Mouse (Mus musculus) effector memory CD4-positive, alpha-beta T cell, adult 5 months (primary cell): Measurements from ENCODE around the gene Cabp2. TPM values are rescaled to one million over a fixed set of nuclear protein-coding genes. Genes with fewer than 3 reads are reported as not detected.

ENCODE experiments used
- polyA plus RNA-seq: library from polyadenylated mRNA; unstranded; fragments of 100-300 nt; shearing (Covaris generic); gene quantifications from one replicate; pipeline ENCODE4 v1.2.1, GENCODE M21; 2017

Cabp2 gene
- not detected for polyA plus RNA-seq

DNA sequence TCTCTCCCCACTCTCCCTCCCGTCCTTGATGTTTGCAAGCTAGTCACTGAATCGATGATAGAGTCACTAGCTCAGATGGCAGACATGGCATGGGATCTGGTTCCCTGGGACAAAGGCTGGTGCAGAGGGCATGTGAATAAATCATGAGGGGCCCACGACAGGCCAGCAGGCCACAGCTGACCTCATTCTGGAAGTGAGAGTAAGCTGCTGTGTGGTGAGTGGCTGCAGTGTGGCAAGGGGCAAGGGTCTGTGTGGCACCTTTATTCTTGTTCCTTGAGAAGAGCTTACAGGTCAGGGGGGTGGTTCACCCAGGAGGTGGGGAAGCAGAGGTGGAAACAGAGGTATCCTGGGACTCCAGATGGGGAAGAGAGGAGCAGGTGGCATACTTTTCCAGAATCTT lies at the start of gene Cabp2:
Gene Cabp2, plus strand, starts transcription at position 185 of the 400 bp plus-strand sequence.

DNA sequence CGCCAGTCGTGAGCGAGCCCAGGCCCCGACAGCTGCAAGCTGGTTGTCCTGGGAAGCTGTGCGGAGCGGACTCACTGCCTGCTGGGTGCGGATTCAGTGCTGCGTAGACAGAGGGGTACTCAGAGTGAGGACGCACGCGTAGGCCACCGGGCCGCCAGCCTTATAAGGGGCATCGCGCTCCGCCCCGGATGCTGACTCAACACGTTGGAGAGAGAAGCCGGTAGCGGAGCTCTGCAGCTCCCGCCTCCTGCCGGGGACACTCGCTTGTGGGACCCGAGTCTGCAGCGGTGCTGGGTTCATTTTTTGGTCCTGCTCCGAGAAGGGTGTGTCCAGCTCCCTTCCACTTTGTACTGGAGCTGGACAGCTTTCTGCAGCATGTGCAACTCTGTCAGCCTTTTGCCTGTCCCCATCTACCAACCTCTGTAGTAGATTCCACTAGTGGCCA lies 43.6 kb upstream of the Cabp2 start, which contains the start of gene Gstp1:
Gene Gstp1, minus strand, starts transcription at position 198 of the 445 bp plus-strand sequence.

DNA sequence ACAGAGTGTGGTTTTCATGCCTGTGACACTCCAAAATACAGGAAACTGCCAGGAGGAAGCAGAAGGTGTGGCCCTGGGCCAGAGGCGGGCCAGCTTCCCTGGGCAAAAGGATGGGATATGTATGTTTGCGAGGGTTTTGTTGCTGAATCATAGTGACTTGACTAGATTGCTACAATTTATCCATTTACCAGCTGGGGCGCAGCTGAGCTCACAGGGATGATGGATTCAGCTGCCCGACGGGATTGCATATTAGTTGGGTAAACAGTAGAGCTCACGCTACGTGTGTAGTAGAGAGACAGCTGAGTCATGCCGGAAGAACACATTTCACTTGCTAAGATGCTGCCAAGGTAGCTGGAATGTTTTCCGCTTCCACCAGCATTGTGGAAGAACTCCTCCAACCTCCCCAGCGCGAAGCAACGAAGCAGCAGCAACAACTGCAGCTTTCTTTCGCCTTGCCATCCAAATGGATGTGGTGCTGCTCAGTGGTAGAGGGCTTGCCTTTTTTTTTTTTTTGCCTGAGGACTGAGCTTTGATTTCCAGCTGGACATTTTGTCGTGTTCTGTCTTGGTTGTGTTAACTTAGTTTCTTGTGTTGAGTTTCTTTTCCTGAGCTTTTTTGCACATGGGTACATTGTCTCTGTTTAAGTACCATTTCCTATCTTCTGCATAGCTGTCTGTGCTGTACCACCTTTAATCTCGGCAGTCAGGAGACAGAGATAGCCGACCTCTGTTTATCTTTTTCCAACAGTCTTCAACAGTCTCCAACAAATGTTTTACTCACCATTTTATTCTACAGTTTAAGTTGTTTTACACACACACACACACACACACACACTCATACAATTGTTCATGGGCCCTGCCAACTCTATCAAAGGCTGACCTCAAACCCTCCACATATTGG lies 35.2 kb upstream of the Cabp2 start, which contains the start of gene Gstp2:
Gene Gstp2, minus strand, starts transcription at position 58 of the 900 bp plus-strand sequence.

DNA sequence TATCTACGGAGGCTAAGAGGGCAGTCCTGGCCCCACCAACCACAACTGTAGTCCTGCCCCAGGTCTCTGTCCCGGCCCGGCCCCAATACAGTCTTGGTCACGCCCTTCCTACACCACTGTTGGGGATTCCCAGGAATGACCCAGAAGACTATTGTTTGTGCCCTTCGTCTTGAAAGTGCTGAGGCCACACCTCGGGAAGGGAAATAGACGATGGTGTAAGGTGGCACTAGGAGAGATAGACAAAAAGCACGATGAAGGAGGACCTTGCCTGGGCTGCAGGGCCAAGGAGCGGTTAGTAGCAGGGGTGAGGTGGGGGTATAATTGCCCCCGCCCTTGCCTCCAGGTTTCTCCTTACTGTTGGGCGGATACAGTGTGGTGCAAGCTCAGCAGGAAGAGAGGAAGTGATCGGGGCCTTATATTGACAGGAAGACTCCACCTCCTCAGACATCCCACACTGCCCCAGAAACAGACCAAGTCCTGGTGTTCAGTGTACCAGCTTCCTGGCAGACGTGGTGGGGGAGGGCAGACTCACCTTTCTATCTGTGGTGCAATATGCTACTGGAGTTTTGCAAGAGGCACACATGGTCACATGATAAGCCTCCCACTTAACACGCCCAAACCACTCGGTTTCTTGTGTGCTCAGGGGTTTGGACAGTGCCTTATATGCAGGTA lies 22.2 kb upstream of the Cabp2 start, which contains the start of gene Gstp3:
Gene Gstp3, minus strand, starts transcription at position 501 of the 672 bp plus-strand sequence.

DNA sequence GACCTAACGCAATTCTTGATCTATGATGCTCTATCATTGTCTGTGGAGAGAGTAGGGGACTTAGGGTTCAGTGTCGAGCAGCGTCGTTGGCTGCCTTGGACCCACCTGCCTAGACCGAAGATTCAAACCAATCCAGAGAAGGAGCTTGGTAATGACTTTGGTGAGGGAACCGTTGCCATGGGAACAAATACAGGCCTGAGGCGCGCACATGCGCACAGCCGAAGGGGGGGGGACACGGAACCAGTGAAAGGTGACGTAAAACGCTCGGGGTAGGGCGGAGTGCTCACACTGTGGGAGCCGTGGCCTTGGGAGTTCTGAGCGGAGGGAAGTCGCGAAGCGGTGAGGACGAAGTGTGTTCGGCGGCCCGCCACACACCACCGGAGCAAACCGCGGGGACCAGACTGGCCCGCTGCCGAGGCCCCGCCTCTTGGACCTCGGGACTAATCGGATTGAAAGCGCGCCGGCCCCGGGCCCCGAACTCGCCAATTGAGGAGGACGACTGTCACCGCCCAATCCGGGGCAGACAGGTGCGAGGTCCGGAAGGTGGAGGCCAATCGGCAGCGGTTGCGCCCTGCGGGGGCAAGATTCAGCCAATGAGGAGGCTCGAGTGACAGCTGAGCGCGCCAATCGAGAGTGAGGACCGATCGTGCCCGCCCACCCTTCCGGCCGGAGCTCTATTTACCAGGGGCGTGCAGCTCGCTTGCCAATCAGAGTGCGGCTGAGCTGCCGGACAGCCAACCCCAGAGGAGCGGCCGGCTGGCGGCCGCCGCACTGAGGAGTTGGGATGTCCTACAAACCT lies 15.5 kb downstream of the Cabp2 start, which contains the start of gene Cdk2ap2:
Gene Cdk2ap2, plus strand, starts transcription at position 541 of the 799 bp plus-strand sequence.

DNA sequence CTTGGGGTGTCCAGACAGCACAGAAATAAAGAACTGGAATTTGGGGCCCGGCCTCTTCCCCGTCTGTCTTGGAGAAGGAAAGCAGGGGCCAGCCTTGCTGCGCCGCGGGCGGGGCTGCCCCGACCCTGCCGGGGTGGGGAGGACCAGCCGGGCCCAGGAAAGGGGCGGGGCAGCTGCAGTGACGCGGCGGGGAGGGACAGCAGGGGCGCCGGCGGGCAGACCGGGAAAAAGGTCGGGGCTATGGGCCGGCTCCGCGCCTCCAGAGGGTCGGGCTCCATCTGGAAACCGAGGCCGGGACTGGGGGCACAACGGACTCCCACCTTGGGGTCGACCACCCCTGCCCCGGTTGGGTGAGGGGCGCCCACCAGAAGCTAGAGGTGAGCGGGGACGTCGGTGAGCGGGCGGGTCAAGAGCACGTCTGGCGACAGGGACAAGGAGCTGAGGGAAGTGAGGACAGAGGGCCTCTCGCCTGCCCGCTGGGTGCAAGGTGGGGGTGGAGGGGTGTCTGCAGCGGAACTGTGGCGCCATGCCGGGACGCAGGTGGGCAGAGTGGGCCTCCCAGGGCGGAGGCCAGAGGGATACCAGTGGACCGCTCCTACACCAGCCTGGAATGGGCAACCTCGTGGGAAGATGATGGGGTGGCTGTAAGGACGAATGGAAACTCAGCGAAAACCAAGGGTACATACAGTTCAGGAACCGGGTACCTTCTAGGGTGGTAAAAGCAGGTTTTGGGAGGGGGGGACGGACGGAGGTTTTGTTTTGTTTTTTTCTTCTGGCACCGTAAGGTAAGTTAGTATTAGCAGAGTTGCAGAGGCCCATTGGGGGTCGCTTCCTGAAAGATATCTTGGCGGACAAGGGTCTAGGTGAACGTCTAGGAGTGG lies 18.7 kb downstream of the Cabp2 start, which contains the start of gene Pitpnm1:
Gene Pitpnm1, plus strand, starts transcription at position 162 of the 881 bp plus-strand sequence.

DNA sequence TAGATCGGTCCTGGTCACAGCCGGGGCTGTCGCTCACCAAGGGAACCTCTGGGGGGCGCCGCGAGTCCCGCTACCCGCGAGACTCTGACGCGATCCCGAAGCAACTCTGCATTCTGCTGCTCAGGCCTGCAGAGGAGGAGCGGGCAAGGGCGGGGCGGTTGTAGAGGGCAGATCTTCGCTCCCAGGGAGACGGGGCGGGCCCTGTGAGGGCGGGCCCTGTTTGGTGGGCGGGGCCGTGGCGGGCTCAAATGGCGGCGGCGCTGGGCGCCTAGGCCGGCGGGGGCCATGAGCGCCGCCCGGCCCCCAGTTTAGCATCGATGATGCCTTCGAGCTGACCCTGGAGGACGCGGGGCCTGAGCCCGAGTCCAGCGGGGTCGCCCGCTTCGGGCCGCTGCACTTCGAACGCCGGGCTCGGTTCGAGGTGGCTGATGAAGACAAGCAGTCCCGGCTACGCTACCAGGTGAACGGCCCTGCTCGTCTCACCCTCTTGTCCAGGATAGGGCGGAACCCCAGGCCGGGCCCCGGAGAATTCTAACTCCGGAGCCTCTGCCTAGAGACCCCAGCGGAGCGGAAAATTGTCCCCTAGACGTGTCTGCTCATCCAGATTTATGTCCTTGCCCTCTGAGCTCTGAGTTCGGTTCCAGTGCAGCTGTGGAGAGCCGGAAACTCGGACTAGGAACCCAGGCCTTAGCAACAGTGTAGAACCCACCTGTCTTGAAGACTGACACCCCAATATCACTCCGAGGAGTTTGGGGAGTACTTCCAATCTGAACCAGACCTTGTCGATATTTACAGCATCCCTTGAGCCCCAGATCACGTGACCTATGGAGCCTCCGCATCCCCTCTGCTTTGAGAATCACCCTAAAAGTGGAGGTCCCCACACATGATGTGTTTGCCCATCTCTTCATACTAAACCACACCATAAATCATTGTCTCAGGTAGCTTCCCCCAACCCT lies 44.6 kb downstream of the Cabp2 start, which contains the start of gene Aip:
Gene Aip, minus strand, starts transcription at position 118 of the 956 bp plus-strand sequence.

Other genes with a start within 250 kb of the Cabp2 start
- 38.9 TPM for gene Chka, start 229.8 kb upstream of the Cabp2 start, polyA plus RNA-seq
- 67.3 TPM for gene Tcirg1, start 174.4 kb upstream of the Cabp2 start, polyA plus RNA-seq
- gene Ndufs8, start 168.8 kb upstream of the Cabp2 start, polyA plus RNA-seq: 102 TPM
- gene Aldh3b1, start 151.8 kb upstream of the Cabp2 start, polyA plus RNA-seq: not detected
- gene Unc93b1, start 146.4 kb upstream of the Cabp2 start, polyA plus RNA-seq: 29.4 TPM
- gene Aldh3b3, start 122.9 kb upstream of the Cabp2 start, polyA plus RNA-seq: not detected
- not detected for gene Aldh3b2, start 109.2 kb upstream of the Cabp2 start, polyA plus RNA-seq
- gene Acy3, start 95.0 kb upstream of the Cabp2 start, polyA plus RNA-seq: not detected
- not detected for gene Tbx10, start 88.8 kb upstream of the Cabp2 start, polyA plus RNA-seq
- 10.5 TPM for gene Nudt8, start 81.0 kb upstream of the Cabp2 start, polyA plus RNA-seq
- 1.0 TPM for gene Gm49405, start 81.0 kb upstream of the Cabp2 start, polyA plus RNA-seq
- gene Doc2g, start 78.3 kb upstream of the Cabp2 start, polyA plus RNA-seq: 2.4 TPM
- gene Ndufv1, start 68.8 kb upstream of the Cabp2 start, polyA plus RNA-seq: 104 TPM
- gene Gstp1, start 43.6 kb upstream of the Cabp2 start, polyA plus RNA-seq: 355 TPM
- 3.3 TPM for gene Gstp2, start 35.6 kb upstream of the Cabp2 start, polyA plus RNA-seq
- 56.1 TPM for gene Gstp3, start 22.0 kb upstream of the Cabp2 start, polyA plus RNA-seq
- gene Cdk2ap2, start 15.6 kb downstream of the Cabp2 start, polyA plus RNA-seq: 441 TPM
- 253 TPM for gene Pitpnm1, start 18.4 kb downstream of the Cabp2 start, polyA plus RNA-seq
- 150 TPM for gene Aip, start 44.3 kb downstream of the Cabp2 start, polyA plus RNA-seq
- gene Gpr152, start 58.2 kb downstream of the Cabp2 start, polyA plus RNA-seq: not detected
- gene Cabp4, start 62.5 kb downstream of the Cabp2 start, polyA plus RNA-seq: not detected
- 192 TPM for gene Coro1b, start 67.0 kb downstream of the Cabp2 start, polyA plus RNA-seq
- 341 TPM for gene Ptprcap, start 72.0 kb downstream of the Cabp2 start, polyA plus RNA-seq
- 46.8 TPM for gene Rps6kb2, start 81.8 kb downstream of the Cabp2 start, polyA plus RNA-seq
- 15.2 TPM for gene Carns1, start 93.9 kb downstream of the Cabp2 start, polyA plus RNA-seq
- 376 TPM for gene Tbc1d10c, start 109.7 kb downstream of the Cabp2 start, polyA plus RNA-seq
- gene Ppp1ca, start 110.5 kb downstream of the Cabp2 start, polyA plus RNA-seq: 688 TPM
- 27.5 TPM for gene Rad9a, start 120.1 kb downstream of the Cabp2 start, polyA plus RNA-seq
- gene Clcf1, start 132.7 kb downstream of the Cabp2 start, polyA plus RNA-seq: 36.7 TPM
- gene AC109138.7, start 132.8 kb downstream of the Cabp2 start, polyA plus RNA-seq: not detected
- 62.7 TPM for gene Pold4, start 150.3 kb downstream of the Cabp2 start, polyA plus RNA-seq
- gene Ssh3, start 187.6 kb downstream of the Cabp2 start, polyA plus RNA-seq: 0.67 TPM
- 8.1 TPM for gene Ankrd13d, start 201.6 kb downstream of the Cabp2 start, polyA plus RNA-seq
- gene Grk2, start 224.6 kb downstream of the Cabp2 start, polyA plus RNA-seq: 237 TPM